Mouse (Mus musculus): Measurements from ENCODE around the gene Tnk2. TPM values are rescaled to one million over a fixed set of nuclear protein-coding genes. Genes with fewer than 3 reads are reported as not detected.

The Tnk2 gene
- polyA plus RNA-seq (2012; rRNA removed), result 202 and 204 TPM in 2 replicates

DNA sequence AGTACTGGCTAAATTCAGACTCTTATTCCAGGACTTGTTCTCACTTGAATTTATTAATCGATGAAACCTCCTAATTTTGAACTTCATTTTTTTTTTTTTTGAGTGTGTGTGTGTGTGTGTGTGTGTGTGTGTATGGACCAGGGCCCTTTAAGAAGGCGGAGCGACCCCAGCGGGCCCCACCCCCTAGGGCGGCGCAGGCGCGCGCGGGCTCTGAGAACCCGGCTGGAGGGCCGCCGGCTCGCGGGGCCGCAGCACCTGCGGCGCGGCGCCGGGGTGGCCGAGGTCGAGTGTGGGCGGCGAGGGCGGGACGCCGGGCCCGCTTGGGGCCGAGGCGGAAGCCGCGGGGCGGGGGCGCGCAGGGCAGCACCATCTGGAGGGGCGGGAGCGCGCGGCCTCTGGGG is at the start of gene Tnk2:
TSS of gene Tnk2 (plus strand) at position 214 of the 401 bp plus-strand sequence.
- peak within 1 kb of the TSS; percentile 2; the same call in 1 of the 2 replicates for H3K27ac ChIP-seq (ENCODE audit: insufficient read depth, low read length)
- H3K4me3 ChIP-seq (ENCODE audit: insufficient read depth, low read length), result peak within 1 kb of the TSS; percentile 63
- TF ChIP-seq POLR2A (IDR thresholded peaks at IDR 0.05; ENCODE audit: extremely low read depth, insufficient read depth, low read length) (0 out of 2 replicates have a peak, but pooled peaks have one; percentile 10), CTCF (IDR thresholded peaks at IDR 0.05; ENCODE audit: extremely low read depth, insufficient read depth, low read length) (no peak)
- H3K4me1 ChIP-seq (ENCODE audit: control insufficient read depth, insufficient read depth, low read length), result peaks cover 4% of the 10 kb centered on the region

- H3K4me3 ChIP-seq (ENCODE audit: insufficient read depth, low read length), result no peak overlapping the region
- TF ChIP-seq POLR2A (IDR thresholded peaks at IDR 0.05; ENCODE audit: extremely low read depth, insufficient read depth, low read length) (no peak), CTCF (IDR thresholded peaks at IDR 0.05; ENCODE audit: extremely low read depth, insufficient read depth, low read length) (no peak)
- H3K4me1 ChIP-seq (ENCODE audit: control insufficient read depth, insufficient read depth, low read length), result peaks cover 3% of the 10 kb centered on the region
- no peak overlapping the region for H3K27ac ChIP-seq (ENCODE audit: insufficient read depth, low read length)
Measured at GRCm38 (mm10) chr16:32593916-32594315, 49.8 kb upstream of the Tnk2 start.

DNA sequence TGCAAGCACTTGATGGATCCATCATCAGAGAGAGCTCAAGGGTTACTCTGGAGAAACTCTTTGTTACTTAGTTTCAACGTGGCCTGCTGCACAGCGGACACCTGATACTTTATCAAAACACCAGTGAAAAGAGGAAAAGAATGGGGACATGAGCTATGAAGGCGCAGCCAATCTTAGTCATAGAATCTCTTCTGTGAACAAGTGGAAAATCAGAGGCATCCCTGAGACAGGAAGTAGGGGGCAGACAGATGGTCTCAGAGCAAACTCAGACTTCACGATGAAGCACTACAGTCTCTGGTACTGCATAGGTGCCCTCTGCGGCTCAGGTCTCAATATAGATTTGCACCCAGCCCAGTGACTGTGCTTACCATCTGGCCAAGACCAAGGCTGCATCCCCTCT is 49.0 kb upstream of the Tnk2 start:
- TF ChIP-seq CTCF (IDR thresholded peaks at IDR 0.05; ENCODE audit: extremely low read depth, insufficient read depth, low read length), result no peak
- TF ChIP-seq POLR2A (IDR thresholded peaks at IDR 0.05; ENCODE audit: extremely low read depth, insufficient read depth, low read length), result no peak
- Histone ChIP-seq H3K4me1 (ENCODE audit: control insufficient read depth, insufficient read depth, low read length) (peaks cover 3% of the 10 kb centered on the region), H3K4me3 (ENCODE audit: insufficient read depth, low read length) (no peak overlapping the region), H3K27ac (ENCODE audit: insufficient read depth, low read length) (no peak overlapping the region)

- H3K27ac ChIP-seq (ENCODE audit: insufficient read depth, low read length), result no peak overlapping the region
- TF ChIP-seq CTCF (IDR thresholded peaks at IDR 0.05; ENCODE audit: extremely low read depth, insufficient read depth, low read length), result no peak
- no peak for TF ChIP-seq POLR2A (IDR thresholded peaks at IDR 0.05; ENCODE audit: extremely low read depth, insufficient read depth, low read length)
- peaks cover 3% of the 10 kb centered on the region for H3K4me1 ChIP-seq (ENCODE audit: control insufficient read depth, insufficient read depth, low read length)
- H3K4me3 ChIP-seq (ENCODE audit: insufficient read depth, low read length), result no peak overlapping the region
Measured at GRCm38 (mm10) chr16:32595142-32595855, 48.4 kb upstream of the Tnk2 start.

DNA sequence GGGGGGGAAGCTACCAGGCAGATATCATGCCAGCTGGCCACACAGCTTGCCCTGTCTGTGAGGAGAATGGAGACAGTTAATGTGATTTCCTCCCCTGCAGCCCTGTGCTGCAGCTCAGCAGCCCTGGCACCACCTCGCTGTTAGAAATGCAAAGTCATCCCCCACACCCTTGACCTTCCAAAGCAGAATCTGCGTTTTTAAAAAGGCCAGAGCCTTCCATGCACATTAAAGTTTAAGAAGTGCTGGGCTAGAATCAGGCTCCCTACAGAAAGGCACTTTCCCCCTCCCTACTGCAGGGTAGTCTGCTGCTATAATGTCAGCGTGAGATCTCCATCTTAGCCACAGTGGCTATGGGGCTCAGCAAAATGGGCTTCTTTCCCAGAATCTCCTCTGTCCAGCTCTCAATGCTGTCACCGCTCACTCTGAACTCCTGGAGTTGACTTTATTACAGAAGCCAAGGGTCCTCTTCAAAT is 45.7 kb upstream of the Tnk2 start:
- H3K4me3 ChIP-seq (ENCODE audit: insufficient read depth, low read length), result no peak overlapping the region
- TF ChIP-seq CTCF (IDR thresholded peaks at IDR 0.05; ENCODE audit: extremely low read depth, insufficient read depth, low read length), result no peak
- H3K4me1 ChIP-seq (ENCODE audit: control insufficient read depth, insufficient read depth, low read length), result peaks cover 3% of the 10 kb centered on the region
- H3K27ac ChIP-seq (ENCODE audit: insufficient read depth, low read length), result no peak overlapping the region

DNA sequence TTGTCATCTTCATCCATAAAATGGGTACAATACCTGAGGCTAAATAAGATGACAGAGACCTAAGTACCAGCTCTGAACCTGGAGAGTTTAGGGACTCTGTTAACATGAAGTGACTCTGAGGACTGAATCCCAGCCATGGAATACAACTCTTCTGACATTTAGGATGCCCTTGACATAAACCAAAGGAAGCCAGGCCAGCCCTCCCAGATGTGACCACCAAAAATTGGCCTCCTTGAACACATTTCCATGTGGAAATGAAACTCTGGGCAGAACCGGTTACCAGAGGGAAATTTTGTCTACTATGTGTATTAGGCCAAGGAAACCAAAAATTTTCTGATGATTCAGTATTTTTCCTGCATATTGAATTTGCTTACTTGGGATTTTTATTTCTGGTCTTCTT is 44.5 kb upstream of the Tnk2 start:
- Histone ChIP-seq H3K4me1 (ENCODE audit: control insufficient read depth, insufficient read depth, low read length) (peaks cover 3% of the 10 kb centered on the region), H3K27ac (ENCODE audit: insufficient read depth, low read length) (no peak overlapping the region), H3K4me3 (ENCODE audit: insufficient read depth, low read length) (no peak overlapping the region)
- no peak for TF ChIP-seq CTCF (IDR thresholded peaks at IDR 0.05; ENCODE audit: extremely low read depth, insufficient read depth, low read length)

GRCm38 (mm10) chr16:32602193-32602685 is 41.4 kb upstream of the Tnk2 start:
- Histone ChIP-seq H3K4me3 (ENCODE audit: insufficient read depth, low read length) (no peak overlapping the region), H3K27ac (ENCODE audit: insufficient read depth, low read length) (no peak overlapping the region), H3K4me1 (ENCODE audit: control insufficient read depth, insufficient read depth, low read length) (peaks cover 3% of the 10 kb centered on the region)
- TF ChIP-seq CTCF (IDR thresholded peaks at IDR 0.05; ENCODE audit: extremely low read depth, insufficient read depth, low read length) (no peak), POLR2A (IDR thresholded peaks at IDR 0.05; ENCODE audit: extremely low read depth, insufficient read depth, low read length) (no peak)

- Histone ChIP-seq H3K4me1 (ENCODE audit: control insufficient read depth, insufficient read depth, low read length) (peaks cover 1% of the 10 kb centered on the region; the same call in 1 of the 2 replicates), H3K4me3 (ENCODE audit: insufficient read depth, low read length) (no peak overlapping the region; the same call in 1 of the 2 replicates), H3K27ac (ENCODE audit: insufficient read depth, low read length) (no peak overlapping the region)
- TF ChIP-seq CTCF (IDR thresholded peaks at IDR 0.05; ENCODE audit: extremely low read depth, insufficient read depth, low read length) (no peak), POLR2A (IDR thresholded peaks at IDR 0.05; ENCODE audit: extremely low read depth, insufficient read depth, low read length) (no peak)
Measured at GRCm38 (mm10) chr16:32607562-32608343, 35.9 kb upstream of the Tnk2 start.

- Histone ChIP-seq H3K4me1 (ENCODE audit: control insufficient read depth, insufficient read depth, low read length) (peaks cover 1% of the 10 kb centered on the region; the same call in 1 of the 2 replicates), H3K4me3 (ENCODE audit: insufficient read depth, low read length) (peak overlapping the region; percentile 84), H3K27ac (ENCODE audit: insufficient read depth, low read length) (0 out of 2 replicates have a peak overlapping the region, but pooled peaks have one; percentile 10)
- TF ChIP-seq POLR2A (IDR thresholded peaks at IDR 0.05; ENCODE audit: extremely low read depth, insufficient read depth, low read length) (no peak), CTCF (IDR thresholded peaks at IDR 0.05; ENCODE audit: extremely low read depth, insufficient read depth, low read length) (no peak)
Measured at GRCm38 (mm10) chr16:32608344-32608711, 35.3 kb upstream of the Tnk2 start.

Measured in cortical plate, adult 2 months (tissue).